Mouse (Mus musculus): ENCODE results near the gene Vegfa. TPM values are rescaled to one million over a fixed set of nuclear protein-coding genes. Genes with fewer than 3 reads are reported as not detected.
"Not testable (repeated sequence)": the region's sequence is repeated elsewhere in the genome, so short reads cannot be mapped to it uniquely, and the experiment has no call there.

Vegfa gene
- polyA plus RNA-seq, 1 experiment from 2014 or later, result 3.4 TPM

GRCm38 (mm10) chr17:46009182-46009581 lies 23.0 kb downstream of the Vegfa start:
- H3K4me3 ChIP-seq, result no peak overlapping the region
- no peaks in the 10 kb centered on the region for H3K36me3 ChIP-seq
- 71% methylated on average over 7 of the region's 7 CpGs for WGBS
- no peaks in the 10 kb centered on the region for H3K27me3 ChIP-seq
- no peak for ATAC-seq (ENCODE audit: low FRiP score, low read depth)
- no peaks in the 10 kb centered on the region for H3K9me3 ChIP-seq
- H3K4me1 ChIP-seq, result no peaks in the 10 kb centered on the region
- no peak overlapping the region for H3K27ac ChIP-seq (replicated peaks)
- no peak overlapping the region for H3K9ac ChIP-seq (replicated peaks)
- no peak overlapping the region for H3K4me2 ChIP-seq (replicated peaks)

- ATAC-seq (ENCODE audit: low FRiP score, low read depth), result no peak
- no peak overlapping the region for H3K4me2 ChIP-seq (replicated peaks)
Measured at GRCm38 (mm10) chr17:46005458-46005857, 26.7 kb downstream of the Vegfa start.

GRCm38 (mm10) chr17:46004482-46004881 lies 27.7 kb downstream of the Vegfa start:
- no peak overlapping the region for H3K4me2 ChIP-seq (replicated peaks)
- ATAC-seq (ENCODE audit: low FRiP score, low read depth), result no peak
- no peaks in the 10 kb centered on the region for H3K9me3 ChIP-seq
- H3K36me3 ChIP-seq, result no peaks in the 10 kb centered on the region
- H3K4me3 ChIP-seq, result no peak overlapping the region
- H3K27me3 ChIP-seq, result no peaks in the 10 kb centered on the region
- WGBS, result 91% methylated on average over 5 of the region's 5 CpGs
- H3K9ac ChIP-seq (replicated peaks), result no peak overlapping the region
- H3K27ac ChIP-seq (replicated peaks), result no peak overlapping the region
- no peaks in the 10 kb centered on the region for H3K4me1 ChIP-seq

More at GRCm38 (mm10) chr17:46005458-46005857, 26.7 kb downstream of the Vegfa start:
- Histone ChIP-seq H3K27me3 (no peaks in the 10 kb centered on the region), H3K36me3 (no peaks in the 10 kb centered on the region), H3K9ac (replicated peaks) (no peak overlapping the region), H3K4me1 (no peaks in the 10 kb centered on the region), H3K4me3 (no peak overlapping the region), H3K9me3 (no peaks in the 10 kb centered on the region), H3K27ac (replicated peaks) (no peak overlapping the region)
- WGBS, result 82% methylated on average over 3 of the region's 3 CpGs

- WGBS, result 81% methylated on average over 15 of the region's 15 CpGs
Measured at GRCm38 (mm10) chr17:46003717-46004481, 28.3 kb downstream of the Vegfa start.

GRCm38 (mm10) chr17:45999366-45999940 lies 32.7 kb downstream of the Vegfa start:
- WGBS, result 89% methylated on average over 9 of the region's 9 CpGs

More at GRCm38 (mm10) chr17:46003717-46004481, 28.3 kb downstream of the Vegfa start:
- no peak overlapping the region for H3K4me3 ChIP-seq
- H3K36me3 ChIP-seq, result no peaks in the 10 kb centered on the region
- no peak for ATAC-seq (ENCODE audit: low FRiP score, low read depth)
- no peaks in the 10 kb centered on the region for H3K27me3 ChIP-seq
- no peak overlapping the region for H3K4me2 ChIP-seq (replicated peaks)
- no peaks in the 10 kb centered on the region for H3K9me3 ChIP-seq
- no peak overlapping the region for H3K27ac ChIP-seq (replicated peaks)
- H3K4me1 ChIP-seq, result no peaks in the 10 kb centered on the region
- H3K9ac ChIP-seq (replicated peaks), result no peak overlapping the region

GRCm38 (mm10) chr17:45998363-45998762 lies 33.8 kb downstream of the Vegfa start:
- no peaks in the 10 kb centered on the region for H3K9me3 ChIP-seq
- WGBS, result 24% methylated on average over 6 of the region's 6 CpGs
- no peaks in the 10 kb centered on the region for H3K4me1 ChIP-seq
- H3K9ac ChIP-seq (replicated peaks), result no peak overlapping the region
- no peak overlapping the region for H3K4me2 ChIP-seq (replicated peaks)
- ATAC-seq (ENCODE audit: low FRiP score, low read depth), result no peak
- no peaks in the 10 kb centered on the region for H3K36me3 ChIP-seq
- no peak overlapping the region for H3K4me3 ChIP-seq
- no peaks in the 10 kb centered on the region for H3K27me3 ChIP-seq
- no peak overlapping the region for H3K27ac ChIP-seq (replicated peaks)

More at GRCm38 (mm10) chr17:45999366-45999940, 32.7 kb downstream of the Vegfa start:
- Histone ChIP-seq H3K4me2 (replicated peaks) (no peak overlapping the region), H3K9ac (replicated peaks) (no peak overlapping the region), H3K27ac (replicated peaks) (no peak overlapping the region), H3K9me3 (no peaks in the 10 kb centered on the region), H3K4me3 (no peak overlapping the region), H3K27me3 (no peaks in the 10 kb centered on the region), H3K4me1 (no peaks in the 10 kb centered on the region), H3K36me3 (no peaks in the 10 kb centered on the region)
- no peak for ATAC-seq (ENCODE audit: low FRiP score, low read depth)

GRCm38 (mm10) chr17:45996921-45997444 lies 35.2 kb downstream of the Vegfa start:
- Histone ChIP-seq H3K36me3 (no peaks in the 10 kb centered on the region), H3K27me3 (no peaks in the 10 kb centered on the region), H3K9ac (replicated peaks) (no peak overlapping the region), H3K27ac (replicated peaks) (no peak overlapping the region), H3K4me3 (no peak overlapping the region), H3K4me2 (replicated peaks) (no peak overlapping the region), H3K4me1 (no peaks in the 10 kb centered on the region), H3K9me3 (no peaks in the 10 kb centered on the region)
- WGBS, result 90% methylated on average over 9 of the region's 9 CpGs
- ATAC-seq (ENCODE audit: low FRiP score, low read depth), result no peak

- Histone ChIP-seq H3K9ac (replicated peaks) (no peak overlapping the region), H3K27me3 (no peaks in the 10 kb centered on the region), H3K4me2 (replicated peaks) (no peak overlapping the region), H3K4me3 (no peak overlapping the region), H3K27ac (replicated peaks) (no peak overlapping the region), H3K36me3 (no peaks in the 10 kb centered on the region), H3K4me1 (no peaks in the 10 kb centered on the region), H3K9me3 (0 out of 2 replicates have a peak, but pooled peaks cover 3% of the 10 kb centered on the region)
- 76% methylated on average over 11 of the region's 11 CpGs for WGBS
- no peak for ATAC-seq (ENCODE audit: low FRiP score, low read depth)
Measured at GRCm38 (mm10) chr17:45994281-45994817, 37.8 kb downstream of the Vegfa start.

- Histone ChIP-seq H3K4me1 (no peaks in the 10 kb centered on the region), H3K4me2 (replicated peaks) (no peak overlapping the region), H3K27me3 (no peaks in the 10 kb centered on the region), H3K36me3 (no peaks in the 10 kb centered on the region), H3K4me3 (no peak overlapping the region), H3K27ac (replicated peaks) (no peak overlapping the region), H3K9me3 (0 out of 2 replicates have a peak, but pooled peaks cover 3% of the 10 kb centered on the region), H3K9ac (replicated peaks) (no peak overlapping the region)
- no peak for ATAC-seq (ENCODE audit: low FRiP score, low read depth)
- 86% methylated on average over 3 of the region's 3 CpGs for WGBS
Measured at GRCm38 (mm10) chr17:45986915-45987314, 45.3 kb downstream of the Vegfa start.

GRCm38 (mm10) chr17:45986374-45986773 lies 45.8 kb downstream of the Vegfa start:
- no peak for ATAC-seq (ENCODE audit: low FRiP score, low read depth)
- Histone ChIP-seq H3K9me3 (0 out of 2 replicates have a peak, but pooled peaks cover 3% of the 10 kb centered on the region), H3K27me3 (no peaks in the 10 kb centered on the region), H3K4me3 (no peak overlapping the region), H3K4me2 (replicated peaks) (no peak overlapping the region), H3K27ac (replicated peaks) (no peak overlapping the region), H3K4me1 (no peaks in the 10 kb centered on the region), H3K36me3 (no peaks in the 10 kb centered on the region), H3K9ac (replicated peaks) (no peak overlapping the region)
- 84% methylated on average over 6 of the region's 6 CpGs for WGBS

GRCm38 (mm10) chr17:45983185-45983584 lies 49.0 kb downstream of the Vegfa start:
- H3K36me3 ChIP-seq; H3K4me1 ChIP-seq; H3K4me2 ChIP-seq (replicated peaks); ATAC-seq (ENCODE audit: low FRiP score, low read depth); H3K9ac ChIP-seq (replicated peaks); H3K27me3 ChIP-seq; H3K27ac ChIP-seq (replicated peaks); H3K4me3 ChIP-seq; H3K9me3 ChIP-seq: not testable (repeated sequence)
- WGBS, result 96% methylated on average over 1 of the region's 1 CpGs

- Histone ChIP-seq H3K27ac (replicated peaks) (no peak overlapping the region), H3K36me3 (no peaks in the 10 kb centered on the region), H3K4me1 (no peaks in the 10 kb centered on the region), H3K27me3 (no peaks in the 10 kb centered on the region), H3K4me2 (replicated peaks) (no peak overlapping the region), H3K9me3 (no peaks in the 10 kb centered on the region), H3K4me3 (no peak overlapping the region), H3K9ac (replicated peaks) (no peak overlapping the region)
- ATAC-seq (ENCODE audit: low FRiP score, low read depth), result no peak
- WGBS, result 76% methylated on average over 1 of the region's 1 CpGs
Measured at GRCm38 (mm10) chr17:45981841-45982240, 50.3 kb downstream of the Vegfa start.
